Mouse (Mus musculus) liver, postnatal 0 days (tissue): ENCODE results near the gene Slco1c1.
A peak's percentile ranks its signal among the peaks of the same experiment; 100 is the strongest.

ENCODE experiments used
- CTCF ChIP-seq: sonication (generic); IDR thresholded peaks from 2 replicates; pipeline ENCODE4 v1.5.1; 2016; ENCODE audit warnings: antibody characterized with exemption, low read depth
- EP300 ChIP-seq: IDR thresholded peaks from 2 replicates; pipeline ENCODE4 v1.6.1; 2016; ENCODE audit warnings: antibody characterized with exemption, low read depth, mild to moderate bottlenecking

DNA sequence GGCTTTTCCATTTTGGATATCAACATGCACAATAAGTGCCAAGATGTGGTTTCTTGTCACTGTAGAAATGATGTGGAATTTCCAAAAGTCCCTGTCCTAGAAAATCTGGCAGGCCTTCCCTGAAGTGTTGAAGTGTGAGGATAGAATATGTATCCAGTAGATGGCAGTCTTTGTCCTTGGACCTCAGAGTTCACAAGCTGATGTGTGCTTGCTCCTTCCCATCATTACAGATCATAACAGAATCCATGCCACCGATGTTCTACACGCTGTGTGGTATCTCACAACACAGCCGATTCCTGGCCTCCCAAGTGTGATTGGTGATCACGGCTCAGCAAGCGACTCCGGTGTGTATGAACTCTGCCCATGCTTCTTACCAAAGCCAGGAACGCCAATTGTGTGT, 36.9 kb upstream of the Slco1c1 start:
- TF ChIP-seq CTCF (peak; percentile 56), EP300 (no peak)
